Mouse (Mus musculus) neural tube, embryonic 14.5 days (tissue): ENCODE results near the gene Dcxr. TPM values are rescaled to one million over a fixed set of nuclear protein-coding genes. Genes with fewer than 3 reads are reported as not detected.
A peak's percentile ranks its signal among the peaks of the same experiment; 100 is the strongest.

ENCODE experiments used
- ATAC-seq: fragments of 200-750 bp; cut with Nextera tagmentation; 2 replicates; pipeline ENCODE4 v1.8.0; 2017; ENCODE audit warnings: low read depth, mild to moderate bottlenecking, moderate TSS enrichment, moderate library complexity
- H3K27ac ChIP-seq: fragments of 300-500 bp; sonication (generic); 2 replicates; pipeline ENCODE4 v1.5.1; 2014; ENCODE audit warnings: low read depth, mild to moderate bottlenecking, control low read depth, low read length, moderate library complexity, mixed read lengths
- H3K27me3 ChIP-seq: fragments of 300-500 bp; sonication (generic); 2 replicates; pipeline ENCODE4 v1.6.1; 2014; ENCODE audit warnings: low read length; ENCODE audit not compliant: control insufficient read depth, insufficient read depth
- H3K36me3 ChIP-seq: fragments of 300-500 bp; sonication (generic); 2 replicates; pipeline ENCODE4 v1.6.1; 2014; ENCODE audit warnings: low read length, mixed read lengths; ENCODE audit not compliant: control insufficient read depth, insufficient read depth
- H3K4me1 ChIP-seq: fragments of 300-500 bp; sonication (generic); 2 replicates; pipeline ENCODE4 v1.6.1; 2014; ENCODE audit warnings: low read length; ENCODE audit not compliant: control insufficient read depth, insufficient read depth
- H3K4me2 ChIP-seq: fragments of 300-500 bp; sonication (generic); 2 replicates; pipeline ENCODE4 v1.6.1; 2014; ENCODE audit warnings: mild to moderate bottlenecking, low read depth, low read length, control low read depth
- H3K4me3 ChIP-seq: fragments of 300-500 bp; sonication (generic); 2 replicates; pipeline ENCODE4 v1.5.1; 2014; ENCODE audit warnings: low read depth, low read length, control low read depth, mixed read lengths
- H3K9ac ChIP-seq: fragments of 300-500 bp; sonication (generic); replicated peaks from 2 replicates; pipeline ENCODE4 v1.6.1; 2014; ENCODE audit warnings: low read depth, mild to moderate bottlenecking, control low read depth, low read length, mixed read lengths
- H3K9me3 ChIP-seq: fragments of 300-500 bp; sonication (generic); 2 replicates; pipeline ENCODE4 v1.6.1; 2016; ENCODE audit warnings: low read length; ENCODE audit not compliant: control insufficient read depth
- WGBS: fragments of 180-500 bp; shearing (Covaris S2); extraction: QIAGEN DNeasy Blood & Tissue Kit; methylation state at CpG from one replicate; pipeline ENCODE4 v1.1.7; 2014; 5-methylcytosine and 5-hydroxymethylcytosine counted together
- polyA plus RNA-seq: library from polyadenylated mRNA; unstranded; fragments of >200 nt; fragmentation: Nextera tagmentation; extraction: Ambion mirVana; gene quantifications from 2 replicates; pipeline ENCODE4 v1.2.1, GENCODE M21; 2014

Dcxr gene
- polyA plus RNA-seq, 1 experiment from 2014 or later = 10.5 TPM

GRCm38 (mm10) chr11:120704486-120705325, 22.4 kb downstream of the Dcxr start:
- no peak overlapping the region for H3K4me2 ChIP-seq
- H3K4me3 ChIP-seq = no peak overlapping the region
- WGBS = 16% methylated on average over 8 of the region's 8 CpGs
- no peak overlapping the region for H3K9ac ChIP-seq
- H3K36me3 ChIP-seq = 0 out of 2 replicates have a peak, but pooled peaks cover 2% of the 10 kb centered on the region
- no peaks in the 10 kb centered on the region for H3K9me3 ChIP-seq
- peaks cover 12% of the 10 kb centered on the region; the same call in 1 of the 2 replicates for H3K4me1 ChIP-seq
- no peaks in the 10 kb centered on the region for H3K27me3 ChIP-seq
- H3K27ac ChIP-seq = no peak overlapping the region
- ATAC-seq = no peak

GRCm38 (mm10) chr11:120703696-120704454, 23.2 kb downstream of the Dcxr start:
- Histone ChIP-seq H3K4me3 (no peak overlapping the region), H3K4me2 (no peak overlapping the region), H3K9me3 (no peaks in the 10 kb centered on the region), H3K9ac (no peak overlapping the region), H3K27ac (no peak overlapping the region), H3K4me1 (peaks cover 12% of the 10 kb centered on the region; the same call in 1 of the 2 replicates), H3K27me3 (no peaks in the 10 kb centered on the region), H3K36me3 (0 out of 2 replicates have a peak, but pooled peaks cover 2% of the 10 kb centered on the region)
- no peak for ATAC-seq
- 27% methylated on average over 15 of the region's 15 CpGs for WGBS

GRCm38 (mm10) chr11:120697741-120698140, 29.3 kb downstream of the Dcxr start:
- Histone ChIP-seq H3K9me3 (no peaks in the 10 kb centered on the region), H3K4me3 (no peak overlapping the region), H3K4me2 (no peak overlapping the region), H3K27ac (no peak overlapping the region), H3K27me3 (no peaks in the 10 kb centered on the region), H3K36me3 (peaks cover 4% of the 10 kb centered on the region; the same call in 1 of the 2 replicates), H3K4me1 (no peaks in the 10 kb centered on the region), H3K9ac (no peak overlapping the region)
- no peak for ATAC-seq
- 70% methylated on average over 10 of the region's 10 CpGs for WGBS

GRCm38 (mm10) chr11:120696568-120696967, 30.5 kb downstream of the Dcxr start:
- no peak overlapping the region for H3K4me2 ChIP-seq
- H3K4me1 ChIP-seq = no peaks in the 10 kb centered on the region
- no peak overlapping the region for H3K27ac ChIP-seq
- H3K27me3 ChIP-seq = no peaks in the 10 kb centered on the region
- no peak for ATAC-seq
- WGBS = 91% methylated on average over 6 of the region's 6 CpGs
- no peaks in the 10 kb centered on the region for H3K9me3 ChIP-seq
- H3K4me3 ChIP-seq = no peak overlapping the region
- H3K9ac ChIP-seq = no peak overlapping the region
- peaks cover 4% of the 10 kb centered on the region; the same call in 1 of the 2 replicates for H3K36me3 ChIP-seq

GRCm38 (mm10) chr11:120695641-120696040, 31.4 kb downstream of the Dcxr start:
- WGBS = 15% methylated on average over 12 of the region's 12 CpGs
- no peaks in the 10 kb centered on the region for H3K27me3 ChIP-seq
- no peak overlapping the region for H3K9ac ChIP-seq
- peaks cover 4% of the 10 kb centered on the region; the same call in 1 of the 2 replicates for H3K36me3 ChIP-seq
- no peaks in the 10 kb centered on the region for H3K9me3 ChIP-seq
- H3K4me2 ChIP-seq = no peak overlapping the region
- 0 out of 2 replicates have a peak overlapping the region, but pooled peaks have one; percentile 12 for H3K27ac ChIP-seq
- no peak overlapping the region for H3K4me3 ChIP-seq
- H3K4me1 ChIP-seq = no peaks in the 10 kb centered on the region
- ATAC-seq = no peak

GRCm38 (mm10) chr11:120695184-120695583, 31.9 kb downstream of the Dcxr start:
- ATAC-seq = peak; percentile 82; the same call in 1 of the 2 replicates
- Histone ChIP-seq H3K27me3 (no peaks in the 10 kb centered on the region), H3K4me3 (no peak overlapping the region), H3K4me1 (no peaks in the 10 kb centered on the region), H3K4me2 (no peak overlapping the region), H3K27ac (no peak overlapping the region), H3K9me3 (no peaks in the 10 kb centered on the region), H3K9ac (0 out of 2 replicates have a peak overlapping the region, but pooled peaks have one; percentile 11), H3K36me3 (peaks cover 4% of the 10 kb centered on the region; the same call in 1 of the 2 replicates)
- WGBS = 2% methylated on average over 4 of the region's 4 CpGs

GRCm38 (mm10) chr11:120693461-120693860, 33.6 kb downstream of the Dcxr start:
- ATAC-seq = no peak
- Histone ChIP-seq H3K9ac (no peak overlapping the region), H3K4me1 (no peaks in the 10 kb centered on the region), H3K36me3 (peaks cover 15% of the 10 kb centered on the region), H3K27ac (no peak overlapping the region), H3K4me3 (no peak overlapping the region), H3K27me3 (no peaks in the 10 kb centered on the region), H3K4me2 (no peak overlapping the region), H3K9me3 (no peaks in the 10 kb centered on the region)
- 54% methylated on average over 3 of the region's 3 CpGs for WGBS

GRCm38 (mm10) chr11:120692471-120693011, 34.5 kb downstream of the Dcxr start:
- 91% methylated on average over 4 of the region's 4 CpGs for WGBS
- no peak overlapping the region for H3K27ac ChIP-seq

More at GRCm38 (mm10) chr11:120692471-120693011, 34.5 kb downstream of the Dcxr start:
- Histone ChIP-seq H3K9me3 (no peaks in the 10 kb centered on the region), H3K27me3 (no peaks in the 10 kb centered on the region), H3K4me2 (no peak overlapping the region), H3K9ac (no peak overlapping the region), H3K36me3 (peaks cover 21% of the 10 kb centered on the region), H3K4me3 (no peak overlapping the region), H3K4me1 (no peaks in the 10 kb centered on the region)
- ATAC-seq = no peak
